Mouse (Mus musculus) mouse trophoblast stem cell (cell line): ENCODE results near the gene Lama2.
"Not testable (repeated sequence)": the region's sequence is repeated elsewhere in the genome, so short reads cannot be mapped to it uniquely, and the experiment has no call there.

Experiments used
- in situ Hi-C, 2 experiments: fragments of 300-500 bp; cut with MseI, MboI; formaldehyde crosslinking; loops; 2 replicates in 1 of 2; 3 replicates in 1 of 2; pipeline ENCODE4 v1.15.1; 2025

Gene Lama2

DNA sequence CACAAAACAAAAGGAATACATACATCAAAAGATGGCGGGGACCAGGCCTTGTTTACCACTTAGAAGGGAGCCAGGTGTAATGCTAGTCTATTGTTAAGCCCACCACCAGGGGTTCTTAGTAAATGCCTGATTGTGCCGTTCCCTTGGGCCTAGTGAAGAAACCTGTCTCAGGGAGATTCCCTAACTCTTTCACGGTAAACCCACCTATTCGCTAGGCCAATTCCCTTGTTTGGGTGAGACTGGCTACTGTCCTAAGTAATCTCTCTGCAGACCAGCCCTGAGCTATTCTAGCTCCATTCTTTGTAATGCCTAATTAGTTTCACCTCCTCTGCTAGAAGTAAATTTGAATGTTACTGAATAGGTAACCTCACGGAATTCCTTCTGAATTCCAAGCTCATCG lies 683.5 kb downstream of the Lama2 start:
- in situ Hi-C loops, result not testable (repeated sequence)
